Comparison of ENCODE assay signal across 27 mouse cellular contexts in genomic region chr3:105423427-105423826, GRCm38 (mm10). TPM values are rescaled to one million over a fixed set of nuclear protein-coding genes. Genes with fewer than 3 reads are reported as not detected.
DNase-seq lines count a peak whose midpoint lies in the region; ATAC-seq lines count a peak whose summit lies in the region.
"Had no signal": no experiment of that assay in that cellular context is flagged by ENCODE, and none has a peak within 500 bp of the region (broad histone marks: within the 10 kb centered on the region; RNA-seq: fewer than 3 reads in every experiment).

No protein-coding gene starts in this region.

- no peak for ATAC-seq in midbrain, embryonic 11.5 days (ENCODE audit: low FRiP score)
- ATAC-seq: CD4-positive, CD25-positive, alpha-beta regulatory T cell, adult 4 months; forebrain, embryonic 16.5 days; liver, embryonic 12.5 days had no signal

- no peaks in the 10 kb centered on the region for H3K36me3 ChIP-seq in heart, embryonic 10.5 days
- no peaks in the 10 kb centered on the region for H3K36me3 ChIP-seq in midbrain, embryonic 11.5 days (ENCODE audit: control insufficient read depth, insufficient read depth, low read length)
- H3K36me3 ChIP-seq: forebrain, embryonic 10.5 days; heart, embryonic 15.5 days; kidney, embryonic 15.5 days; limb, embryonic 13.5 days; liver, embryonic 12.5 days; neural tube, embryonic 12.5 days had no signal

- no peak overlapping the region for H3K9ac ChIP-seq in midbrain, embryonic 11.5 days (ENCODE audit: low read length)
- H3K9ac ChIP-seq: heart, embryonic 15.5 days; kidney, embryonic 15.5 days; limb, embryonic 13.5 days; liver, embryonic 12.5 days; lung, embryonic 14.5 days; neural tube, embryonic 12.5 days had no signal

- H3K4me1 ChIP-seq in heart, embryonic 10.5 days, result peaks cover 13% of the 10 kb centered on the region; the same call in 1 of the 2 replicates
- H3K4me1 ChIP-seq in midbrain, embryonic 11.5 days (ENCODE audit: control insufficient read depth, insufficient read depth, low read length), result no peaks in the 10 kb centered on the region
- H3K4me1 ChIP-seq: heart, embryonic 15.5 days; kidney, embryonic 15.5 days; limb, embryonic 13.5 days; liver, embryonic 12.5 days; megakaryocyte, embryonic 14.5 days; neural tube, embryonic 12.5 days had no signal

- H3K9me3 ChIP-seq in heart, embryonic 10.5 days, result no peaks in the 10 kb centered on the region
- no peaks in the 10 kb centered on the region for H3K9me3 ChIP-seq in midbrain, embryonic 11.5 days (ENCODE audit: control insufficient read depth, low read length)
- H3K9me3 ChIP-seq: kidney, embryonic 15.5 days; liver, embryonic 12.5 days had no signal

- no peak overlapping the region for H3K27ac ChIP-seq in heart, embryonic 10.5 days
- H3K27ac ChIP-seq in midbrain, embryonic 11.5 days (ENCODE audit: low read depth, low read length), result no peak overlapping the region
- H3K27ac ChIP-seq: forebrain, embryonic 10.5 days; heart, embryonic 15.5 days; kidney, embryonic 15.5 days; limb, embryonic 13.5 days; liver, embryonic 12.5 days; neural tube, embryonic 12.5 days had no signal

- H3K27me3 ChIP-seq in heart, embryonic 10.5 days (ENCODE audit: insufficient read depth, poor library complexity, severe bottlenecking), result no peaks in the 10 kb centered on the region
- H3K27me3 ChIP-seq in midbrain, embryonic 11.5 days (ENCODE audit: control insufficient read depth, insufficient read depth, low read length), result no peaks in the 10 kb centered on the region
- H3K27me3 ChIP-seq: heart, embryonic 15.5 days; kidney, embryonic 15.5 days; limb, embryonic 13.5 days; liver, embryonic 12.5 days; neural tube, embryonic 12.5 days had no signal

- H3K4me3 ChIP-seq in heart, embryonic 10.5 days, result no peak overlapping the region
- no peak overlapping the region for H3K4me3 ChIP-seq in midbrain, embryonic 11.5 days (ENCODE audit: low read depth, low read length)
- H3K4me3 ChIP-seq: forebrain, embryonic 10.5 days; heart, embryonic 15.5 days; kidney, embryonic 15.5 days; limb, embryonic 13.5 days; liver, embryonic 12.5 days; megakaryocyte, embryonic 14.5 days; neural tube, embryonic 12.5 days had no signal

- intact Hi-C loops in heart, postnatal 10 days (cut with DNase I), result no loop called here

- peak; percentile 85 for DNase-seq in heart, embryonic 10.5 days (ENCODE audit: low spot score)
- DNase-seq in heart, postnatal 10 days, result no peak
- DNase-seq in lung, postnatal 10 days, result peak; percentile 35
- DNase-seq in lung, adult 18-20 months, result no peak
- DNase-seq in embryo, embryonic 10 days (ENCODE audit: low spot score), result peak; percentile 51
- peak; percentile 38 for DNase-seq in yolk sac, embryonic 10.5 days (ENCODE audit: low spot score)
- no peak for DNase-seq in midbrain, embryonic 11.5 days (ENCODE audit: low spot score, missing footprints)
- DNase-seq in retina, postnatal 1 day, result no peak
- DNase-seq: cerebellum, adult 2 months; cerebellum, postnatal 25 days; gastrocnemius, postnatal 14 days; kidney, adult 11 months; kidney, postnatal 36 days; lung, embryonic 14.5 days; midbrain, embryonic 14.5 days; right cerebral cortex, postnatal 25 days; spleen, adult 18-20 months; thymus, postnatal 25 days had no signal

- WGBS in heart, embryonic 10.5 days, result 33% methylated on average over 4 of the region's 4 CpGs
- 59% methylated on average over 4 of the region's 4 CpGs for WGBS in midbrain, embryonic 11.5 days

- no peak overlapping the region for H3K4me2 ChIP-seq in midbrain, embryonic 11.5 days
- H3K4me2 ChIP-seq: heart, embryonic 15.5 days; kidney, embryonic 15.5 days; limb, embryonic 13.5 days; liver, embryonic 12.5 days; lung, embryonic 14.5 days; neural tube, embryonic 12.5 days had no signal

RNA-seq across cellular contexts. Expression of gene Kcnd3, which starts 28.7 kb away (rescaled TPM):
- polyA plus RNA-seq in heart, embryonic 10.5 days (2016; fragmentation: Nextera tagmentation; extraction: Ambion mirVana), result 0.47 and 0.58 TPM in 2 replicates
- 1 to 10 TPM; 1.7 to 2.2 TPM for total RNA-seq in heart, postnatal 10 days (2021)
- polyA plus RNA-seq in midbrain, embryonic 11.5 days (2014; fragmentation: Nextera tagmentation; extraction: Ambion mirVana), result 2.4 TPM in 2 replicates

Comparison
In these comparisons a context has a peak if more than half of its experiments do, and no peak if none do; other contexts are left out.
1. DNase-seq: peak in heart, embryonic 10.5 days (single experiment), lung, postnatal 10 days (single experiment), embryo, embryonic 10 days (single experiment) and yolk sac, embryonic 10.5 days (single experiment); none in heart, postnatal 10 days (0 of 2), lung, adult 18-20 months (0 of 2), midbrain, embryonic 11.5 days (single experiment) and retina, postnatal 1 day (single experiment).